Mouse (Mus musculus): Measurements from ENCODE around the gene Rab11fip5.

The Rab11fip5 gene

DNA sequence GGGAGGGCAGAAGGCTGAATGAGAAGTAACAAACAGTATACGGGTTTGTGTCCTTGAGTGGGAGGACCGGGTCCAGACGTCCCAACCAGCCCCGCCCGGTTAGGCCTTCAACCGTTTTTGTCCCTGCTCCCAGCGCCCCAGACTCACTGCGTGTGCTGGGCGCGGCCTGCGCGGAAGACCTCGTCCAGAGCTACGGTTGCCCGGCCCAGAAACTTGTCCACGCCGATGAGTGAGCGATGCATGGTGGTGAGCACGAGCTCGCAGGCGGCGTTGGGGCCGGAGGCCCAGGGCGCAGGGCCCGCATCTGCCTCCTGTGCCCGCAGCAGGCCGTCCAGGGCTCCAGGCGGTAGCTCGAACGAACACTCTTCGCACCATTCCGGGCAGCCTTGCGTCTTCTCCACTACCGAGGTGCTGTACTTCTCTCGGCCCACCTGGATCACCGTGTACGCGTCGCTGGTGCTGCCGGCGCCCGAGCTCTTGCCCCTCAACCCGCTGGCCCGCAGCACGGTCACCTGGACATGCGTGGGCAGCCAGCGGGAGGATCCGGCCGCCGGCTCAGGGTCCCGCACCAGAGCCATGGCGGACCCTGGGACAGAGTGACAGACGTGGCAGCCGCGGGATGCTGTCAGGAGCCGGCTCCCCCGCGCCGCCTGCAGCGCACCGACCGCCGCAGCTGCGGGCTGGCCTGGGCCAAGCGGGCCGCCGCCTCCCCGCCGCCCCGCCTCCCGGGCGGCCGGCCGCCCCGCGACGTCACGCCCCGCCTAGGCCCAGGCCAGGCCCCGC, at the start of gene Rab11fip5:
Gene Rab11fip5, minus strand, starts transcription at position 684 of the 783 bp plus-strand sequence.
- peak; percentile 21 for ATAC-seq (ENCODE audit: low TSS enrichment)

DNA sequence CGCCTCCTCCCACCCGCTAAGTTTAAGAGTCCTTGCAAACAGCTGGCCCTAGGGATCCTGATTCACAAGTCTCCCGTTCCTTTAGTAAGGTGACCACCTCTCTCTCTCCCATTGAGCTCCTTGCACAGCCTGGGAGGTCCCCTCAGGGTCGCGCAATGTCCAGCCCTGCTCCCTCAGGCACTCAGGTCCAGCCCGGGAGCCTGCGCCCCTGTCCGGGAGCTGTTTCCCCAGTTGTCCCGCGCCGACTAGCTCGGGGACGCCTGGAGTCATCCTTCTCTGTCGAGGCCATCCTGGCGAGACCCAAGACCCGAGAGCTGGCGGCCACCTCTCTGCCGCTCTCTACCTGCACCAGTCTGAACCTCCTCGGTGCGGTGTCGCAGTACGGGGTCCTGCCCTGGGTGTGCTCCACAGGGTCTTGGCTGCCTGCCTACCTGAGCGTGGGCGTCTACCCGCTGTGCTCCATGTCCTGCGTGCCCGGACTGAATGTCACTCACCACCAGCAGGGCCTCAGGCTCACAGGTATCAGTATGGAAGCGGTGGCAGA, 49.5 kb upstream of the Rab11fip5 start, which contains the start of gene Noto:
Gene Noto, plus strand, starts transcription at position 51 of the 544 bp plus-strand sequence.
- ATAC-seq (ENCODE audit: low TSS enrichment), result no peak

DNA sequence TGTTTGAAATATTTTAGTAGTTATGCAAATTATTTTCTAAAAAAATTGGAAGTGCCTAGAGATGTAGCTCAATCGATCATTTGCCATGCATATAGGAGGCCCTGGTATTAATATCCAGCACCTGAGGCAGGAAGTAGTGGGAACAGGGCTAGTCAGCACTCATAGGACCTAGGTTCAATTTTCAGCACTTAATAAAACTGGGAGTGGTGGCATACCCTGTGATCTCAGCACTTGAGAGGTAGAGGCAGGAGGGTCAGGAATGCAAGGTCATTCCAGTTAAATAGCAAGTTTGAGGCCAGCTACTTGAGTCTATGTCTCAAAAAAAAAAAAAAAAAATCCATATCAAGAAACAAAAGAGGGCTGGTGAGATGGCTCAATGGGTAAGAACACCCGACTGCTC, 44.7 kb upstream of the Rab11fip5 start:
- ATAC-seq (ENCODE audit: low TSS enrichment), result no peak

DNA sequence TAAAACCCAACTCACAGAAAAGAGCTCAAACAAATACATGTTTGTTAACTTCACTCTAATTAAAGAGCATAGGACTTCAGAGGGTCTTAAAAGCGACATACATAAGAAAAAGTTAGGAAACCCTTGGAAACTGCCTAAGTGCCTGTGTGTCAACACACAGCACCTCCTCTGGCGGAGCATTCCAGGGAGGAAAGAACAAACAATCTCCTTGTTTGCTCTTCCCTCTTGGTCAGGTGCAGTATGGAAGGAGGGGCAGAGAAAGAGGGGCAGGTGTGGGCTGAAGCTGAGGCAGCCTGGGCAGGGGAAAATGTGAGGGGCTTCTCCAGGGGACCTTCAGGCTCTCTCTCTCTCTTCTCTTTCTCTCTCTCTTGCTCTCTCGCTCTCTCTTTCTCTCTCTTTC, 41.4 kb upstream of the Rab11fip5 start:
- ATAC-seq (ENCODE audit: low TSS enrichment), result no peak

DNA sequence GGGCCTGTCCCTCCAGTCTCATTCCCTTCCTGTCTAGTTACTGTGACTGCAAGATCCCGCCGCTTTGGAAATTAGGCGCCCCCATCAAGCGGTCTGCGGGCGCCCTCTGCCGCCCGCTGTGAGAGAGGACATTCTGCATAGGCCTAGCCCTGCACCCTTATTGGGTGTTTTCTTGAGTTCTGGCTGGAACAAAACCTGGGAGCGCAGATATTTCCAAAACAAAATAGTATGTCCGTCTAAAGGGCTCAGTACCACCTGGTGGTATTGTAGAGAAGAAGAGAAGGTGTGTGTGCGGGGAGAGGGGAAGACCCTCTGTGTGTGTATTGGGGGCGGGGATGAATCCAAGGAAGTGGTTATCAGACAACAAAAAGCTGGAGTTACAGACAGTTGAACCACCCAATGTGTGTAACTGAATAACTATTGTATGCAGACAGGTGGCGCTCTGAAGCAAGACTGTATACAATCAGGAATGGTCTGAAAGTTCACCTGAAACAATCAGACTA, 36.4 kb upstream of the Rab11fip5 start:
- ATAC-seq (ENCODE audit: low TSS enrichment), result peak; percentile 97

DNA sequence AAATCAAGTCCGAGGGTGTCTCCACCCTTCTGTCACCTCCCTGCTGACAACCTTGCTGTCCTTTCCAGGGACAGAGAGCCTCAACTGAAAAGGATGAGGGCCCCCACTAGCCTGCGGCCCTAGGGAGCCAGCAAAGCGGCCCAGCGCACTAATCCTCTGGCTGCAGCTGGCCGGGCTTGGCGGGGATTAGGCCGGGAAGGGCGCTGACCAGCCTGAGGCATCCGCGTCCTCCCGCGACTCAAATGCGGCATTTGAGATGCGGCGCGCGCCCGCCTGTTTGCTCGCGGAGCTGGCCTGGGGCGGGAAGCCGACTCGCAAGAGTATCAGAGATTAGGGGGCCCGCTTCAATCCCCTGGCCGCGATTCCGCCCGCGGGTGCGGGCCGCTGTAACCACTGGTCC, 34.6 kb upstream of the Rab11fip5 start:
- no peak for ATAC-seq (ENCODE audit: low TSS enrichment)

DNA sequence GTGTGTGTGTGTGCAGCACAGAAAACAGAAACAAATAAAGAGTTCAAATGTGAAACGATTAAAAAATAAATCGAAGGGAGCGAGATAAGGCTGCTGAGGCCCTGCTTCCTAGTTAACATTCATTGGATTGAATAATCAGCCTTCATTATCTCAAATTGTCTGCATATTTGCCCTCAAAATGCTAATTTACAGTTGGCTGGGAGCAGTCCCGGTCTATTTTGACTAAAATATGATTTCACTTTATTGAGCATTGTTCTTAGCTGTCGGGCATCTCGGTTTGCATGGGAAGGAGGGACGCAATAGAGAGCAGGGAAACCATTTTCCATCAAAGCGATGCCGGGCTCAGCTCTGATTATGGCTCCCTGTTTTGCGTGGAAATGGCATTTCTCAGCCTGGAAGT, 28.6 kb upstream of the Rab11fip5 start:
- no peak for ATAC-seq (ENCODE audit: low TSS enrichment)

DNA sequence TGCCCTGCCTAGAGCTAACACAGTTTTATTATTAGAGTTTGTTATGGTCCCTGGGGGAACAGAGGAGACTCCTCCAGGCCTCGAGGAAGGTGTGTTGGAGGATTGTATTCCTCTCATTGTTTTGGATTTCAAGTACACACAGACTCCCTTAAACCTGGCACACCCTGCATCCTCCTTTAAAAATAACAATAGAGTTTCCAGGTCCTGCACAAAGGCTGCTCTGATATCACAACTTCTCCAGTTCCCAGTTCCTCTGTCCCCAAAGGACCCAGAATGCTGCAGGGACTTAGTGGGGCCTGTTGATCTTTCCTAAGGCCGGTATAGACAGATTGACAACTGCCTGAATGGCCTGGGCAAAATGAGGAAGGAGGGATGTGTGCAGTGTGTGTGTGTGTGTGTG, 28.2 kb upstream of the Rab11fip5 start:
- no peak for ATAC-seq (ENCODE audit: low TSS enrichment)

DNA sequence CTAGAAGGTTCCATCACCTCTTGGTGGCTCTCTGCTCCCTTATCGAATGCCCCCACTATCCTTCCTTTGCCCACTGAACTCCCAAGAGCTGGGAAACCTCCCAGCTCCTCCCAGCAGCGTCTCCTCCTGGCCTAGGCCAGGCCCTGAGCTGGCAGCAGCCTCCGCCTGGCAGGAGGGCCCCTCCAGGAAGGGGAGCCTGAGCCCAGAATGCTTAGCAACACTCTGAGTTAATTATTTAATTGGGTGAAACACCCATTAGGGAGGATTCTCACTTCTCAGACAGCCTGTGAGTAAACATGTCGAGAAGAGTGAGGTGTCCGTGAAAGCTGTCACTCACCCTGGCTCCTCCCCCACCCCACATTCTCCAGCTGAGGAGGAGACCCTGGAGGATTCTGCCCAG, 25.3 kb upstream of the Rab11fip5 start:
- ATAC-seq (ENCODE audit: low TSS enrichment), result no peak

DNA sequence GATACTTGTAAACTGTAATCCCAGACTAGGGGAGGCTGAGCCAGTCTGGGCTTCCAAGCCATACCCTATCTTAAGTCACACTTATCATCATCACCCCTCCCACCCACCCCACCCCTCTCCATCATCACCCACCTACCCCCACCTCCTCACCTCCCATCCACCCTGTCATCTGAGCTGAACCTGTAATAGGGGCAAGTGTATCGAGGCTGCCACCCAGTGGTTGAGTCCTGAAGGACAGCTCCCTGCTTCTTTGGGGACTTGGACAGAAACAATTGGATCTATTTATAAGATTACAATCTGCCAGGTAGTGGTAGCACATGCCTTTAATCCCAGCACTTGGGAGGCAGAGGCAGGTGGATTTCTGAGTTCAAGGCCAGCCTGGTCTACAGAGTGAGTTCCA, 22.7 kb upstream of the Rab11fip5 start:
- ATAC-seq (ENCODE audit: low TSS enrichment), result no peak

DNA sequence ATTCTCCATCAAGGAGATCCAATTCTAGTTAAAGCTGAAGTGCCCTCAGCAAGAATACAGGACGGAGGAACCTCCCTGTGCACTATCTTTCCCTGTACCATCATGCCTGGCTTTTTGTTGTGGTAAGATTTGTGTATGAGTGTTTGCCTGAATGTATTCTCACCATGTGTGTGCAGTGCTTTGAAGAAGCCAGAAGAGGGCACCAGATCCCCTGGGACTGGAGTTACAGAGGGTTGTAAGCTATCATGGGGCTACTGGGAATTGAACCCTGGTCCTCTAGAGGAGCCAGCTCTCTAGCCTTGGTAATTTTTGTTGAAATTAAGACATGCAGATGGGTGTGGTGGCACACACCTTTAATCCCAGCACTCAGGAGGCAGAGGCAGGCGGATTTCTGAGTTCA, 20.9 kb upstream of the Rab11fip5 start:
- no peak for ATAC-seq (ENCODE audit: low TSS enrichment)

DNA sequence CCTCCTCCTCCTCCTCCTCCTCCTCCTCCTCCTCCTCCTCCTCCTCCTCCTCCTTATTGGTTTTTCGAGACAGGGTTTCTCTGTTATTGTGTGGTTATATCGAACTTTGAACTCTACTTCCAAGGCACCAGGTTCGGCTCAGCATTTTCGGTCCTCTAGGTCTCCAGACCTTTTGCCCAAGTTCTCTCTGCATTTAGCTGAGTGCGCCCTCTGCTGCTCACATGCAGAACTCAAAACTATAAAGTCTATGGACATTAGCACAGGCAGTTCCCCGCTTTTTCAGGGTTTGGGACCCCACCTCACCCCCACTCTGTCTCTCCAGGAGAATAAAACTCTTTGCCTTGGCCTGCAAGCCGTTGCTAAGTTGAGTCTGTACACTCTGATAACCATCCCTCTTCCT, 17.4 kb upstream of the Rab11fip5 start:
- no peak for ATAC-seq (ENCODE audit: low TSS enrichment)

DNA sequence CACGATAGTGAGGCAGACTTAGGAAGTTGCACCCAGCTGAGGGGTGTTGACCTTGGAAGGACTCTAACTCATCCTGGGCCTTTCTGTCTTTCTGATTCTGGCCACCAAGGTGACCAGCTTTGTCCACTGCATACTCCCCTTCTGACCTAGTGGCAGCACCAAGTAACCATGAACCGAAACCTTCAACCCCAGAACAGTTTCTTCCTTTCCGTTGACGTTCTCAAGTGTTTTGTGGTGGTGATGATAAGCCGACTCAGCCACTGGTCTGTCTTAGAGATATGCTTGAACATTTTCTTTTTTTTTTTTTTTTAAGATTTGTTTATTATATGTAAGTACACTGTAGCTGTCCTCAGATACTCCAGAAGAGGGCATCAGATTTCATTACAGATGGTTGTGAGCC, 14.2 kb upstream of the Rab11fip5 start:
- no peak for ATAC-seq (ENCODE audit: low TSS enrichment)

DNA sequence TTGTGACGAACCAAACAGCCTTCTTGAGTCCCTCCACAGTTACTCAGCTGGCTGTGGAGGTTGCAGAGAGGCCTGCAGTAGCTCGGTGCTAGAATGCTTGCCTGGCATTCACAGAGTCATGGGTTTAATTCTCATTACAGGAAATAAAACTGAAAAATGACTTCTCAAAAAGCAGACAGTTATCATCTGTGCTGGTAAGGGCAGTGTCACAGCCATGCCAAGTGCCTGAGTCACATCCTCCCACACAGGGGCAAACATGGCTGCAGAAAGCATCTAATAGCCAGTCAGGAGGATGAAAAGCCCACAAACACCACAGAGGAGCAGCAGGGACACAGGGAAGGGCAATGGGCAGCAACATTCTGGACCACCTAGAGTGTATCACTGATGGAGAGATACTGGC, 8.4 kb upstream of the Rab11fip5 start:
- ATAC-seq (ENCODE audit: low TSS enrichment), result no peak

DNA sequence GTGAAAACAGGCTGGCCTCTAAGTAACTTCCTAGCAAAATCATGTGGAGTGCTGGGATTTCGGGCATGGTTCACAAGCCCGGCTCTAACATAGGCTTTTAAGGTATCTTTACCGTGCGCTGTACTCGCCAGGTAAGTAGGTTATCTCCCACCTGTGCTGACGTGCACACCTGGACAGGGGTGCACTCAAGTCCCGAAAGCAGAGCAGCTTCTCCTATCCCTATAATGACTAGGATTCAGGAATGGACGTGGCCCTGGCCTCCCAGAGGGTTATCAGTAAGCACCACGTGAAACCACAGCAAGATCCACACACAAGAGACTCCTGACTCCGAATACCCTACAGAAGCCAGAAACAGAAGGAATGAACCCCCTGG, 7.2 kb upstream of the Rab11fip5 start:
- ATAC-seq (ENCODE audit: low TSS enrichment), result no peak

DNA sequence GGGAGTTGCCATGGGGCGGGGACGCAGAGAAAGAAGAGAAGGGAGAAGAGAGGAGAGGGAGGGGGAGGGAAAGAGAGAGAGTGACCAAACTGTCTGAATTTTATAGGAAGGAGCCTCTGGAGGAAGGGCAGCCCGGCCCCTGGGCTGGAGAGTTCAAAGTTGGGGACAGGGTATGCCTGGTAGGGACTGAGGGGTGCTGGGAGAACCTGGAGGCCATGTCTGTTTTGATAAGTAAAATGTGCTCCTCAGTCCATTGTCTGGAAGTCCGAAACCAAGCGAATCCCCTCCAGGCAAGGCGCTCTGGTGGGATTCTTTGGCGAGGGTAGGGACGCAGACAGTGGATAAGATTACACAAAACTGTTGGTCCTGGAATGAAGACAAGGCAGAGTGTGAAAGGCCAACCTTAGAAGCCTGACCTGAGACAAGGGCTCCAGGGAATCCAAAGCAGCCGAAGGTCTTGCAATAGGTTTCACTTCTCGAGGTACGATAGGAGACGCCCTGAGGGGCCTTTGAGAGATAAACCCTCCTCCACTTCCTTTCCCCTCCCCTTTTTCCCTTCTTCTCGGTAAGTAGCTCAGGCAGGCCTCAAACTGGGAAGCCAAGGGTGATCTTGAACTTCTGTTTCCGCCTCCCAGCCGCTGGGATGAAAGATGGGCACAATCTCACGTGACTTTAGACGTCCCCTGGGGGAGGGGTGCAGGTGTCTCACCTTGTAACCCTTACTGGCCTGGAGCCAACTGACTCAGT, 6.6 kb upstream of the Rab11fip5 start:
- ATAC-seq (ENCODE audit: low TSS enrichment), result no peak

DNA sequence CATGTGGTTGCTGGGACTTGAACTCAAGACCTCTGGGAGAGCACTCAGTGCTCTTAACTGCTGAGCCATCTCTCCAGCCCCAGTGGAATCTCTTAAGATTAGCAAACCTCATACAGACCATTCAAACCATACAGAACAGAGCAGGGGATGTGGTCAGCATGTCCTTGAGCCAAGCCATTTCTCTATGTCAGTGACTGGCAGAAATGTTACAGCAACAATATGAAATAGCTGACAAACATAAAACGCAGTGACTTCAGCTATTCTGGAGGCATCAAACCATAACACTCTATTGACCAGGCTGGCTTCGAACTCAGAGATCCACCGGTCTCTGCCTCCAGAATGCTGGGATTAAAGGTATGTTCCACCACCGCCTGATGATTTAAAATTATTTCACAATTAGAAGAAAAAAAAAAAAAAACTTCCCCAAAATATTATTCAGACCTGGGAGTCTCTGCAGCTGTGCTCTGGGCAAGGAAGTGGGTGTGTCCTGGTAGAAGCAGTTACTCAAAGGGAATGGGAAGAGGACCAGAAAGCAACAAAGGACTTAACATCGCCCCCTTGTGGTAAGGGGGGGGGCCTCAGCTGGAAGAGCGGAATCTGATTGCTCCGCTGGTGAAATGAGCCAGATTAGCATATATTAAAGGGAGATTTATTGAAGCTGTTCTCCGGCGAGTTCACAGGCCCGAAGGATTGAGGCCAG, 5.9 kb upstream of the Rab11fip5 start:
- peak; percentile 93 for ATAC-seq (ENCODE audit: low TSS enrichment)

DNA sequence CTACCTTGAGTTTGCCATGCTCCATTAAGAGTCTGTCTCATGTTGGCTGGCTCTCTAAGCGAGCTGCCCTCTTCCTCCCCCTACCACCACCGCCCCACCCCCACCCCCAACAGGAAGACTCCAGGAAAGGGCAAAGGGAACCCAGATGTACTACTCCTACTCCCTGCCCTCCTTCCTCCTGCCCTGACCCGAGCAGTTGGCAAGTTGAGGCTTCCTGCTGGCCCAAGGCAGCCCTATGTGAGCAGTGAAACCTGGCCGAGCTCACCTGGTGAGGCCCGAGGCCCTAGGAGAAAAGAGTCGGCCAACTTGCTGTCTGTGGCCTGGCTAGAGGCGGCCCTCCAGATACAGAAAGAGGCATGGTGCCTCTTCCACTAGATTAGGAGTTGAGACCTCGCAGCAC, 4.2 kb upstream of the Rab11fip5 start:
- no peak for ATAC-seq (ENCODE audit: low TSS enrichment)

DNA sequence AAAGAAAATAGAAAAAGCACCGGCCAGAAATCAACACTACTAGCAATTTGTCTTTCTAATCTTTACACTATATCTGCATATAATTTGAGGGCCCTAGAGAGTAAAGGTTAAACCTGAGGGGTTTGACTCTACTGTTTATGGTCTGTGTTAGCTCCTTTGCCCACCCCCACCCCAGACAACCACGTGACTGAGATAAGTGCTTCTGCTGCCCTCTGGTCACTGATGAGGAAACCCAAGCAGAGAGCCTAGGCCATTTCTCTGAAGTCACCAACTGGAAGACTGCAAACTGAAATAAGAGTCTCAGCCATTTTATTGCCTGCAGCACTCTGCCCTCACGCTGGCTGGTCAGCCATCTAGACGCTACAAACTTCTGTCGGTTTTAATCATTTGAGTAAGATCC, 3.4 kb upstream of the Rab11fip5 start:
- no peak for ATAC-seq (ENCODE audit: low TSS enrichment)

DNA sequence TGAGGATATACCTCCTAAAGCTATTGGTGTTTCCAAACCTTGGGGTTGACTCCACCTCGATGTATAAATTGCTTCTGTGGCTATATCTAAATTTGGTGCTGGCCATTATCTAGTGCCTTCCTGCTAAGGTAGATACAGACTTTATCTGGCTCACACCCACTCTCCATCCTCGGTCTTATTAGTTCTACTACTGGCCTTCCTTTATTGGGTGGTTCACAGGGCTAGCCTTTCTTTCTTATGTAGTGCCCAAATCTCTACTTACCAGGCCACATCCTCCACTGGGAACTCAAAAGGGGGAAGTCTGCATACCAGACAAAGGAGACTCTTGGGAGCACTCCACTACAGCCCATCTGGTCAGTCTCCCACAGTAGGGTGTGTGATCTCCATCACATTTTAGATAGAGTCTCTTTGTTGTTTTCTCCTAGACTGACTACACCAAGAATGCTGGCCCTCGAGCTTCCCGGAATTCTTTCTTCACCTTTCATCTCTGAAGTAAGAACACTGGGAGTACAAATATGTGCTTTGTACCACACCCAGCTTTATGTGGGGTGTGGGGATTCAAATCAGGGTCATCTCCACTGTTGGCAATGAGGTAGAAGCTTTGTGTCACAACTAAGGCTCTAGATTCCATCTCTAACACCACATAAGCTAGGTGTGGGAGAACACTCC, 2.8 kb upstream of the Rab11fip5 start:
- ATAC-seq (ENCODE audit: low TSS enrichment), result no peak

DNA sequence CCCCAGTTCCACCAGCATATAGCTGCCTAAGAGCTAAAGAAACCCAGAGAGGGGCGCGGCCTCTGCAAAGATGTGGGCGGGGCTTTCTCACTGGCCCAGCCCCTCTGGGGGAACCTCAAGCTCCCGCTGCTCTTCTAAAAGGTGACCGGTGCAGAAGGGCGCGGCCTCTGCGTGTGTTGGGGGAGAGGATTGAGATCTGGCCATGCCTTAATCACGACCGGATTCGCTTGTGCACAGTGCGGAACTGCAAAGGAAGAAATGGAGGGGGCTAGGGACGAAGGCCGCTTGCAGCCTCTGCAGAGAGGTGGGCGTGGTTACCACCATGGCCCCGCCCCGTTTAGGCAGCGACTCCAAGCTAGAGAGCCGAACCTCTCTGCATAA, 290 bp upstream of the Rab11fip5 start:
- peak; percentile 89 for ATAC-seq (ENCODE audit: low TSS enrichment)
